Mouse (Mus musculus): ENCODE measurements around the gene C77080. TPM values are rescaled to one million over a fixed set of nuclear protein-coding genes. Genes with fewer than 3 reads are reported as not detected.

Gene C77080
- polyA plus RNA-seq, 1 experiment from 2014 or later = 7.2 TPM

- Histone ChIP-seq H3K4me1 (replicated peaks; ENCODE audit: control insufficient read depth, insufficient read depth, low read length) (peaks cover 7% of the 10 kb centered on the region), H3K9me3 (ENCODE audit: control insufficient read depth, low read length) (no peaks in the 10 kb centered on the region), H3K9ac (ENCODE audit: low read length) (no peak overlapping the region), H3K27me3 (replicated peaks; ENCODE audit: control insufficient read depth, insufficient read depth, low read length) (no peaks in the 10 kb centered on the region), H3K4me3 (ENCODE audit: low read depth, low read length) (no peak overlapping the region), H3K27ac (ENCODE audit: low read depth) (no peak overlapping the region), H3K36me3 (ENCODE audit: control insufficient read depth, insufficient read depth, low read length) (no peaks in the 10 kb centered on the region), H3K4me2 (ENCODE audit: low read length) (peak overlapping the region; percentile 20)
- ATAC-seq (replicated peaks; ENCODE audit: low FRiP score, low TSS enrichment, low read depth) = peak; percentile 43; the same call in 1 of the 2 replicates
- WGBS = 23% methylated on average over 19 of the region's 19 CpGs
- DNase-seq (ENCODE audit: low spot score) = peak; percentile 66
These were observed 2.2 kb upstream of the C77080 start for GRCm38 (mm10) chr4:129263225-129264021.

- ATAC-seq (replicated peaks; ENCODE audit: low FRiP score, low TSS enrichment, low read depth) (no peak), DNase-seq (ENCODE audit: low spot score) (no peak)
- Histone ChIP-seq H3K36me3 (ENCODE audit: control insufficient read depth, insufficient read depth, low read length) (no peaks in the 10 kb centered on the region), H3K4me1 (replicated peaks; ENCODE audit: control insufficient read depth, insufficient read depth, low read length) (peaks cover 14% of the 10 kb centered on the region), H3K4me3 (ENCODE audit: low read depth, low read length) (no peak overlapping the region), H3K9ac (ENCODE audit: low read length) (no peak overlapping the region), H3K27ac (ENCODE audit: low read depth) (no peak overlapping the region), H3K27me3 (replicated peaks; ENCODE audit: control insufficient read depth, insufficient read depth, low read length) (no peaks in the 10 kb centered on the region), H3K9me3 (ENCODE audit: control insufficient read depth, low read length) (no peaks in the 10 kb centered on the region), H3K4me2 (ENCODE audit: low read length) (no peak overlapping the region)
- WGBS = 18% methylated on average over 6 of the region's 6 CpGs
These were observed 526 bp downstream of the C77080 start for GRCm38 (mm10) chr4:129260678-129261077.

GRCm38 (mm10) chr4:129259101-129259500 lies 2.1 kb downstream of the C77080 start:
- Histone ChIP-seq H3K4me3 (ENCODE audit: low read depth, low read length) (no peak overlapping the region), H3K27ac (ENCODE audit: low read depth) (0 out of 2 replicates have a peak overlapping the region, but pooled peaks have one; percentile 5), H3K9ac (ENCODE audit: low read length) (no peak overlapping the region), H3K4me1 (replicated peaks; ENCODE audit: control insufficient read depth, insufficient read depth, low read length) (peaks cover 14% of the 10 kb centered on the region), H3K9me3 (ENCODE audit: control insufficient read depth, low read length) (no peaks in the 10 kb centered on the region), H3K36me3 (ENCODE audit: control insufficient read depth, insufficient read depth, low read length) (no peaks in the 10 kb centered on the region), H3K27me3 (replicated peaks; ENCODE audit: control insufficient read depth, insufficient read depth, low read length) (no peaks in the 10 kb centered on the region), H3K4me2 (ENCODE audit: low read length) (no peak overlapping the region)
- ATAC-seq (replicated peaks; ENCODE audit: low FRiP score, low TSS enrichment, low read depth) = no peak
- DNase-seq (ENCODE audit: low spot score) = no peak
- 67% methylated on average over 4 of the region's 4 CpGs for WGBS

GRCm38 (mm10) chr4:129256450-129257380 lies 4.5 kb downstream of the C77080 start:
- H3K27me3 ChIP-seq (replicated peaks; ENCODE audit: control insufficient read depth, insufficient read depth, low read length) = no peaks in the 10 kb centered on the region
- 24% methylated on average over 8 of the region's 8 CpGs for WGBS
- H3K9me3 ChIP-seq (ENCODE audit: control insufficient read depth, low read length) = no peaks in the 10 kb centered on the region
- ATAC-seq (replicated peaks; ENCODE audit: low FRiP score, low TSS enrichment, low read depth) = no peak
- no peak overlapping the region for H3K4me2 ChIP-seq (ENCODE audit: low read length)
- H3K4me1 ChIP-seq (replicated peaks; ENCODE audit: control insufficient read depth, insufficient read depth, low read length) = peaks cover 11% of the 10 kb centered on the region; the same call in 1 of the 2 replicates
- H3K27ac ChIP-seq (ENCODE audit: low read depth) = no peak overlapping the region
- H3K36me3 ChIP-seq (ENCODE audit: control insufficient read depth, insufficient read depth, low read length) = no peaks in the 10 kb centered on the region
- DNase-seq (ENCODE audit: low spot score) = no peak
- H3K9ac ChIP-seq (ENCODE audit: low read length) = no peak overlapping the region
- H3K4me3 ChIP-seq (ENCODE audit: low read depth, low read length) = no peak overlapping the region

- DNase-seq (ENCODE audit: low spot score) = no peak
- no peak for ATAC-seq (replicated peaks; ENCODE audit: low FRiP score, low TSS enrichment, low read depth)
- 92% methylated on average over 3 of the region's 3 CpGs for WGBS
- Histone ChIP-seq H3K4me3 (ENCODE audit: low read depth, low read length) (no peak overlapping the region), H3K9me3 (ENCODE audit: control insufficient read depth, low read length) (no peaks in the 10 kb centered on the region), H3K27ac (ENCODE audit: low read depth) (no peak overlapping the region), H3K4me2 (ENCODE audit: low read length) (no peak overlapping the region), H3K4me1 (replicated peaks; ENCODE audit: control insufficient read depth, insufficient read depth, low read length) (peaks cover 13% of the 10 kb centered on the region; the same call in 1 of the 2 replicates), H3K36me3 (ENCODE audit: control insufficient read depth, insufficient read depth, low read length) (no peaks in the 10 kb centered on the region), H3K9ac (ENCODE audit: low read length) (no peak overlapping the region), H3K27me3 (replicated peaks; ENCODE audit: control insufficient read depth, insufficient read depth, low read length) (peaks cover 7% of the 10 kb centered on the region)
These were observed 6.6 kb downstream of the C77080 start for GRCm38 (mm10) chr4:129254571-129254970.

- Histone ChIP-seq H3K4me1 (replicated peaks; ENCODE audit: control insufficient read depth, insufficient read depth, low read length) (peaks cover 19% of the 10 kb centered on the region; the same call in 1 of the 2 replicates), H3K9ac (ENCODE audit: low read length) (no peak overlapping the region), H3K27ac (ENCODE audit: low read depth) (no peak overlapping the region), H3K9me3 (ENCODE audit: control insufficient read depth, low read length) (no peaks in the 10 kb centered on the region), H3K27me3 (replicated peaks; ENCODE audit: control insufficient read depth, insufficient read depth, low read length) (peaks cover 21% of the 10 kb centered on the region), H3K4me2 (ENCODE audit: low read length) (no peak overlapping the region), H3K36me3 (ENCODE audit: control insufficient read depth, insufficient read depth, low read length) (no peaks in the 10 kb centered on the region), H3K4me3 (ENCODE audit: low read depth, low read length) (no peak overlapping the region)
- DNase-seq (ENCODE audit: low spot score) (no peak), ATAC-seq (replicated peaks; ENCODE audit: low FRiP score, low TSS enrichment, low read depth) (no peak)
- 68% methylated on average over 2 of the region's 2 CpGs for WGBS
These were observed 8.7 kb downstream of the C77080 start for GRCm38 (mm10) chr4:129252492-129252891.

- H3K4me2 ChIP-seq (ENCODE audit: low read length) = peak overlapping the region; percentile 30
- ATAC-seq (replicated peaks; ENCODE audit: low FRiP score, low TSS enrichment, low read depth) = peak; percentile 71
- peaks cover 13% of the 10 kb centered on the region; the same call in 1 of the 2 replicates for H3K4me1 ChIP-seq (replicated peaks; ENCODE audit: control insufficient read depth, insufficient read depth, low read length)
- H3K27ac ChIP-seq (ENCODE audit: low read depth) = peak overlapping the region; percentile 81
- no peaks in the 10 kb centered on the region for H3K36me3 ChIP-seq (ENCODE audit: control insufficient read depth, insufficient read depth, low read length)
- H3K27me3 ChIP-seq (replicated peaks; ENCODE audit: control insufficient read depth, insufficient read depth, low read length) = peaks cover 30% of the 10 kb centered on the region
- H3K9me3 ChIP-seq (ENCODE audit: control insufficient read depth, low read length) = no peaks in the 10 kb centered on the region
- 5% methylated on average over 15 of the region's 15 CpGs for WGBS
- H3K4me3 ChIP-seq (ENCODE audit: low read depth, low read length) = no peak overlapping the region
- DNase-seq (ENCODE audit: low spot score) = peak; percentile 60
- H3K9ac ChIP-seq (ENCODE audit: low read length) = no peak overlapping the region
These were observed 9.6 kb downstream of the C77080 start for GRCm38 (mm10) chr4:129251482-129252125.
